Mouse (Mus musculus) lung, adult 2 months (tissue): Measurements from ENCODE around the gene Odf3l2.

Experiments used
- CTCF ChIP-seq: fragments of 200-500 bp; IDR thresholded peaks from 2 replicates; pipeline ENCODE4 v1.5.1; 2011; ENCODE audit warnings: mild to moderate bottlenecking, low read length, control low read depth; ENCODE audit not compliant: insufficient read depth
- POLR2A ChIP-seq: fragments of 200-500 bp; IDR thresholded peaks from 2 replicates; pipeline ENCODE4 v1.6.1; 2011; ENCODE audit warnings: low read depth, mild to moderate bottlenecking, control low read depth, low read length, borderline replicate concordance; ENCODE audit errors: extremely low read depth

GRCm38 (mm10) chr10:79693580-79694378 is 48.2 kb upstream of the Odf3l2 start:
- no peak for TF ChIP-seq CTCF
- no peak for TF ChIP-seq POLR2A
